Mouse (Mus musculus): Measurements from ENCODE around the gene Mcfd2.
A peak's percentile ranks its signal among the peaks of the same experiment; 100 is the strongest.
"Not testable (repeated sequence)": the region's sequence is repeated elsewhere in the genome, so short reads cannot be mapped to it uniquely, and the experiment has no call there.

Mcfd2 gene

DNA sequence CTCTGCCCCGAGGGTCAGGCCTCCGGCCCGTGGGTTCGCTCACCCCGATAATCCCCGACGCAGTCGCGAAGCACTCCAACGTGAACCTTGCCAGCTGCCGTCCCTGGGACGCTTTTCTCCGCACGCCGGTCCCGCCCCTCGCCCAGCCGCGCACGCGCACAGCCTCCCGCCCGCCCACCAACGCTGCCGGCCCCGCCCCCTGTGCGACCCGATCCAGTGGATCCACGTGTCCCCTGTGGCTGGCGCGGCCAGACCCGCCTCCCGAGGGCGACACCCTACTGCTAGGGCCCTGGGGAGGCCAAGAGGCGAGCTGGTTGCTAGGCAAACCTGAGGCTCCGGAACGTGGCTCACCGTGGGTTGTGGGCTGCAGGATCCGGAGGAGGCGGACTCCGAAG is at the start of gene Mcfd2:
Gene Mcfd2 (minus strand): TSS at position 144 of the 395 bp plus-strand sequence.
- DNase-seq (ENCODE audit: low read depth): peak; percentile 95

GRCm38 (mm10) chr17:87315021-87315531 is 49.3 kb upstream of the Mcfd2 start:
- peak; percentile 89 for DNase-seq (ENCODE audit: low read depth)

DNA sequence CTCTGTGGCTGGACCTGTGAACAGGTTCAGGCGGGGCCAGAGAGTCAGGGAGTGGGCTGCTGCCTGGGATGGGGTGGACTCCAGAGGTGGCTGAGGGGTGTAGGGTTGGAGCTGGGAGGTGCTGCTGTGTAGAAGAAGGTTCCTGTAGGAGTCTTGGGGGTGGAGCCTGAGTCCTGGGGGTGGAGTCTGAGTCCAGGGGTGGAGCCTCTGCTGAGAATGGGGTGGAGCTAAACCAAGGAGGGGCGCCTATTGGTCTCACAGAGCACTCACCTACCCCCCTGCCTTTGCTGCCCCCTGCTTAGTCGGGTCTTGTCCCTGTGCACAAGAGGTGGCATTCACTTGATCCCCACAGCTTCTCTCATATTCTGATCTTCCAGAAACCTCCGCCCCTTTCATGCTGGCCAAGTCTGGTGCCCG is 48.8 kb upstream of the Mcfd2 start:
- DNase-seq (ENCODE audit: low read depth): peak; percentile 67

- DNase-seq (ENCODE audit: low read depth): no peak
Measured at GRCm38 (mm10) chr17:87314121-87314520, 48.4 kb upstream of the Mcfd2 start.

DNA sequence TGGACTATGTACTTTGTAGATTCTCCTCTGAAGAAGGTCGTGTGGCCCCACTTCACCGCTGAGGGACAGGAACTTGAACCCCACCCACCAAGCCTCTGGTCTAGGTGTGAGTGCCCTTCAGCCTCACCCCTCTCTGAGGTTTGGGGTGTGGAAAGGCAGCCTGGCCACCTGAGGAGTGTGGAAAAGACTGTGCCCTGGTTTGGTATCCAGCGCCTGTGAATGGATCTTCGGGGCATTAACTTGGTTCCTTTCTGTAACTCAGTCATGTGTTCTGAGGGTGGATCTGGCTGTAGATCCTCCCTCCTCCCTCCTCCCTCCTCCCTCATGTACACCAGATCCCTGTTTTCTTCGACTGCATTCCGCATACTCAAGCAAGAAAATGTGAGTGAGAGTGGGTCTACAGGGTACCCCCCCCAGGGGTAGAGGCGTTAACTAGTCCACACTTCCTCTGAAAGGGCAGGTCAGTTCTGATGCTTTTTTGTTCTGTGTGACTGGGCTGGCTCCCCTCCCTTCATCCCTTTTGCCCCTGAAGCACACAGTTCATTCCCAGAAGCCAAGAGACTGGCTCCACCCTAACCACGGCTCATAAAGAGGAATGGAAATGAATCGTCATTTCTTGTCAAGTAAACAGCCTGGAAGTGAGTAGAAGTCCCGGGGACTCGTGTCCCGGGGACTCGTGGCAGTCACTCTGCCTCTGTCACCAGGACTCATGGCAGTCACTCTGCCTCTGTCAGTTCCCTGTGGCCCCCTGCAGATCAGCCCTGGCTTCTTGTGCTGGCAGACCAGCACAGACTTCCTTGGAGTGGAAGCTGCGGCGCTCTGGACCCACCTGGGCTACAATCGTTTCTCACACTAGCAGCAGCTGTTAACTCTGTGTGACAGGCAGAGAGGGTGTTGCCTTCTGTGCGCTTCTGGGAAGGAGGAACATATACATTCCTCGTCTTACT is 47.5 kb upstream of the Mcfd2 start:
- DNase-seq (ENCODE audit: low read depth): no peak

DNA sequence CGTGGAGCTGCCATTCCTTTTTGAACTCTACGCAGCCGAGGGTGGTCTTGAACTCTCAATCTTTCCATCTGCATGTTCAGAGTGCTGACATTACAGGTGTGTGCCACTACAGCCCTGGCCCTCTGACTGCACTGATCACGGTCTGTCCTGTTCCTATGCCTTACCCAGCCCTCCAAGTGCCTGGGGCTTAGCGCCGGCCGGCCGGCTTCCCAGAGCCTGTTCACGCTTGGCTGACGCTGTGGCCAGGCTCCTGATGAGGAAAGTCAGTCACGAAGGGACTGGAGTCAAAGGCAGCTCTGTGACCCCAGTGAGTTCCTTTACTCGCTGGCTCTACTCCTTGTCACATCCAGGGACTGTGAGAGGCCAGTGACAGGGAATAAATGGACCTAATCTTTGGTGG is 46.6 kb upstream of the Mcfd2 start:
- DNase-seq (ENCODE audit: low read depth): no peak

GRCm38 (mm10) chr17:87310497-87310896 is 44.8 kb upstream of the Mcfd2 start:
- DNase-seq (ENCODE audit: low read depth): no peak

- DNase-seq (ENCODE audit: low read depth): no peak
Measured at GRCm38 (mm10) chr17:87309073-87309788, 43.5 kb upstream of the Mcfd2 start.

- DNase-seq (ENCODE audit: low read depth): no peak
Measured at GRCm38 (mm10) chr17:87306746-87307145, 41.0 kb upstream of the Mcfd2 start.

- no peak for DNase-seq (ENCODE audit: low read depth)
Measured at GRCm38 (mm10) chr17:87305065-87305464, 39.3 kb upstream of the Mcfd2 start.

DNA sequence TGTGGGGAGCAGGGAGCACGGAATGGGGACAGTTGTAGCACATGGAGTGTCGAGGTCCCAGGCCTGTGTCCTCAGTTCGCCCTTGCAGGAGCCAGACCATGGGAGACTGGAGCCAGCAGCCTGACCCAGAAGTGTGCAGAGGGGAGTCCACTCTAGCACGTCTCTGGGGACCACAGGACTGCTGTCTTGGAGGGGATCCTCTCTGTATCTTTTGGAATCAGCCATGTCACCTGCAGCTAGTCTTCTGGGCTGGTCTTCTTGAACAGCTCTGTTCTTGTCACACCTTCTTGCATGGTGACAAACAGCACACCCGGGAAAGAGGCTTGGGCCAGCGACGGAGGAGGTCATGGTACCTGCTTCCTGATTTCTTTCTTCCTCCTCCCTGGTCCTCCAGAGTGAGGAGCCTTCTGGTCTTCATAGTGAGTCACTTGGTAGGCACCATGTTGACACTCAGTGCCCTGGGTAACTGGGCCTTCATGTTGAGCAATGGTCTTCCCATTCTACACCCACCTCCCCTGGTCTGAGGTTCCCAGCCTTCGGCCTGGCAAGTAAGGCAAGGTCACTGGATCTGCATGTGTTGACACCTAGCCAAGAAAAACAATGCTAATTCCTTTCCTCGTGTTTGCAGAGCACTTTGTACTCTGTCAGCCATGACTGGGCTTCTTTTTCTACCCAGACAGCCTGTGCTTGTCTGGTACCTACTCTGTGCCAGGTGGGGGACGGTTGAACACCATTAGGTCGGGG is 38.6 kb upstream of the Mcfd2 start:
- no peak for DNase-seq (ENCODE audit: low read depth)

DNA sequence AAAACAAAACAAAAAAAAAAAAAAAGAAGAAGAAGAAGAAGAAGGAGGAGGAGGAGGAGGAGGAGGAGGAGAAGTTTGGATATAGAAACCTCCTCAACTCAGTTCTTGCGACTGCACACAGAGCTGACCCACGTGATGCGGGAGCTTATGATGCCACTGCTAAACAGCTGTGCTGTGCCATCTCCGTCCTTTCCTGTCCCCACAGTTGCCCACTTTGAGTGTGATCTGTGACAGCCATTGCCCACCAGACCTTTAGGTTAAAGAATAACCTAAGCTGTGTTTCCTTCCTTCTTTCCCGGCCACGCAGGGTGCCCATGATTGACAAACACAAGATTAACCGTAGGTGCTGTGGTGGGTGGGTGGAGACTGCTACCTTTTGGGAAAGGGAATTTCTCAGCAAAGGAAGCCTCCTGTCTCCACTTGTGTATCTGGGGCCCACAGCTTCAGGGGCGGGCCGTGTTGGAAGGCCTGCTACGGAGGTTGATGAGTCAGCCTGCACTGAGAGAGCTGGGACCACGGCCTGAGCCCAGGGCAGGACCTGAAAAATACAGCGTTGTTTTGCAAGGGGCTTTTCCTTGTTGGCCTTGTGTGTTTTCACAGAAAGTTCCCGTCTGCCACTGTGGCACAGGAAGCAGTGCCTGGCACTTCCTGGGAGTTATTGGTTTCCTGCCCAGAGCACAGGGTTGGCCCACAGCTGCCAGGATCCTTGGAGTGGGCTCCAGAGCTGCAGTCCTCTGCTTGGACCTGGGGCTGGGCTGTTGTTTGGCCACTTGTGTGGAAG is 36.5 kb upstream of the Mcfd2 start:
- no peak for DNase-seq (ENCODE audit: low read depth)

DNA sequence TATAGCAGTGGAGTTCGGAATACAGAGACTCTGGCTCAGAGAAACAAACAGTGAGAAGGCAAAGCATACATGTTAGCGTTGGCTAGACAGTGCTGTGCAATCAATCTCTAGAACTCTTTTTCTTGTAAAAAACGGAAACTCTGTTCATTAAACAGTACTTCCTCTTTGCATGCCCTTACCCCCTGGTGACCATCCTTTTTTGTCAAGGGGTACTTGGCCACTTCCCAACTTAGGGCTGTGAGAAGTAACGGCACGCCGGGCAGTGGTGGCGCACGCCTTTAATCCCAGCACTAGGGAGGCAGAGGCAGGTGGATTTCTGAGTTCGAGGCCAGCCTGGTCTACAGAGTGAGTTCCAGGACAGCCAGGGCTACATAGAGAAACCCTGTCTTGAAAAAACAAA is 35.9 kb upstream of the Mcfd2 start:
- DNase-seq (ENCODE audit: low read depth): not testable (repeated sequence)

GRCm38 (mm10) chr17:87300340-87300739 is 34.6 kb upstream of the Mcfd2 start:
- peak; percentile 55 for DNase-seq (ENCODE audit: low read depth)

- DNase-seq (ENCODE audit: low read depth): peak; percentile 69
Measured at GRCm38 (mm10) chr17:87298944-87299343, 33.2 kb upstream of the Mcfd2 start.

- DNase-seq (ENCODE audit: low read depth): not testable (repeated sequence)
Measured at GRCm38 (mm10) chr17:87296701-87297100, 31.0 kb upstream of the Mcfd2 start.

DNA sequence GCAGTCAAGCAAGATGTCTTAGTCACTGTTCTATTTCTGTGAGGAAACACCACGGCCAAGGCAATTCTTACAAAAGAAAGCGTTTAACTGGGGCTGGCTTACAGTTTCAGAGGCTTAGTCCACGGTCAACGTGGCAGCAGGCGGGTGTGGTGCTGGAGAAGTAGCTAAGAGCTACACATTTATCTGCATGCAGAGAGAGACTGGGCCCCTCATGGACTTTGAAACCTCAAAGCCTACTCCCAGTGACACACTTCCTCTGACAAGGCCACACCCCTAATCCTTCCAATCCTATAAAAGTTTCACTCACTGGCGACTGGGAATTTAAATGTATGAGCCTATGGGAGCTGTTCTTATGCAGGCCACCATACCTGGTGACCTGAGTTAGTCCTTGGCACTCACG is 30.0 kb upstream of the Mcfd2 start:
- no peak for DNase-seq (ENCODE audit: low read depth)

DNA sequence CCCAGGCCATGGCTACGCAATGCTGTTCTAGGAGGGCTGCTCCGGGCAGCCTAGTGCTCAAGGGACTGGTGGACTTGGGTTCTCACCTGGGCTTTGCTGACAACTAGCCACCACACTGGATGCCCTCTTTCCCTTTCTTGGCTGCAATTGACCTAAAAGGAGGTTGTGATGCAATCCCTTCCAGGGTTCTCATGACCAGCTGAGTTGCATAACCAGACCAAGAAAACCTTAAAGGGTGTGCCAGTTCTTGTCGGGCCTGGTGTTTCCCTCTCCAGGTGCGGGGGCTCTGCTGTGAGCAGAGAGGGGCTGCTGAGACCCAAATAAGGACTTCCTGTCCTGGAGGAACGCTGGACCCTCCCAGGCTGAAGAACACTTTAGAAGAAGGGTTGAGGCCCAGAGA is 27.4 kb upstream of the Mcfd2 start:
- no peak for DNase-seq (ENCODE audit: low read depth)

GRCm38 (mm10) chr17:87291782-87292181 is 26.0 kb upstream of the Mcfd2 start:
- no peak for DNase-seq (ENCODE audit: low read depth)

GRCm38 (mm10) chr17:87291037-87291436 is 25.3 kb upstream of the Mcfd2 start:
- no peak for DNase-seq (ENCODE audit: low read depth)

- no peak for DNase-seq (ENCODE audit: low read depth)
Measured at GRCm38 (mm10) chr17:87289367-87289766, 23.6 kb upstream of the Mcfd2 start.
